Mouse (Mus musculus) cerebellum, adult 2 months (tissue): ENCODE measurements around the gene Adipoq.

ENCODE experiments used
- CTCF ChIP-seq: fragments of 200-500 bp; IDR thresholded peaks from 2 replicates; pipeline ENCODE4 v1.5.1; 2011; ENCODE audit warnings: low read depth, mild to moderate bottlenecking, control low read depth, low read length, moderate library complexity, borderline replicate concordance; ENCODE audit not compliant: insufficient read depth
- POLR2A ChIP-seq: fragments of 200-500 bp; IDR thresholded peaks from 2 replicates; pipeline ENCODE4 v1.6.1; 2011; ENCODE audit warnings: low read length, control low read depth, borderline replicate concordance; ENCODE audit not compliant: insufficient read depth

DNA sequence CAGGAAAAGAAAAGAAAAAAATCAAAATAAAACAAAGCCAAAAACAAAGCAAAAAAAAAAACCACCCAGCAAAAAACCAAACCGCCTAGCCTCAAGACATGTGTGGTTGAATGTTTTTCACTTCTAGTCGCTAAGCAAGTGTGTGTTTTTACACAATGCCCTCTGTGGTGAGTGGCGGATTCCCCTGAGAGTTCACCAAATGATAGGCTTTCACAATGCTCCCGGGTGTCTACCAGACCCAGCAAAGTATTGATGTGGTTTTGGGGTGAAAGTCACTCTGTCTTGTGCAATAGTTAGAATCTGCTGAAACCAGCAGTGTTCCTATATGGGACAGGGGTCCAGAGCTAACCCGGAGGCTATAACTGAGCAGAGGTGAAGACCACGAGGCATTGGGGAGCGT is 2.0 kb upstream of the Adipoq start:
- TF ChIP-seq CTCF: no peak
- no peak for TF ChIP-seq POLR2A
